Mouse (Mus musculus) heart, adult 2 months (tissue): Measurements from ENCODE around the gene Camkmt. TPM values are rescaled to one million over a fixed set of nuclear protein-coding genes. Genes with fewer than 3 reads are reported as not detected.
A peak's percentile ranks its signal among the peaks of the same experiment; 100 is the strongest.

Experiments used
- DNase-seq, 2 experiments: peaks; one replicate each; pipeline ENCODE4 v3.0.0; 2021
- H3K27ac ChIP-seq: fragments of 200-600 bp; 2 replicates; pipeline ENCODE4 v1.8.1; 2022
- H3K27me3 ChIP-seq: fragments of 200-500 bp; 2 replicates; pipeline ENCODE4 v1.6.1; 2012; ENCODE audit warnings: mild to moderate bottlenecking, low read length, inconsistent platforms, mixed read lengths; ENCODE audit not compliant: control insufficient read depth, insufficient read depth
- H3K36me3 ChIP-seq: fragments of 200-500 bp; 2 replicates; pipeline ENCODE4 v1.6.1; 2012; ENCODE audit warnings: low read length, inconsistent platforms; ENCODE audit not compliant: control insufficient read depth, insufficient read depth
- H3K4me1 ChIP-seq: fragments of 200-500 bp; 2 replicates; pipeline ENCODE4 v1.6.1; 2011; ENCODE audit warnings: low read length; ENCODE audit not compliant: control insufficient read depth, insufficient read depth
- H3K4me3 ChIP-seq: fragments of 200-600 bp; 2 replicates; pipeline ENCODE4 v1.8.1; 2022
- H3K79me2 ChIP-seq: fragments of 200-500 bp; replicated peaks from 2 replicates; pipeline ENCODE4 v1.6.1; 2012; ENCODE audit warnings: mild to moderate bottlenecking, inconsistent platforms, low read length, moderate library complexity, mixed read lengths; ENCODE audit not compliant: control insufficient read depth, insufficient read depth
- H3K9ac ChIP-seq: fragments of 200-500 bp; 2 replicates; pipeline ENCODE4 v1.6.1; 2012; ENCODE audit warnings: low read depth, mild to moderate bottlenecking, control low read depth, inconsistent platforms, low read length, mixed read lengths
- CTCF ChIP-seq: fragments of 200-600 bp; IDR thresholded peaks from 2 replicates; pipeline ENCODE4 v1.8.1; 2022; ENCODE audit warnings: antibody characterized with exemption, mild to moderate bottlenecking, moderate library complexity
- EP300 ChIP-seq: fragments of 200-500 bp; IDR thresholded peaks from 2 replicates; pipeline ENCODE4 v1.6.1; 2011; ENCODE audit warnings: low read depth, low read length, control low read depth; ENCODE audit not compliant: insufficient read depth
- POLR2A ChIP-seq: fragments of 200-500 bp; IDR thresholded peaks from 2 replicates; pipeline ENCODE4 v1.6.1; 2011; ENCODE audit warnings: mild to moderate bottlenecking, low read depth, low read length, control low read depth; ENCODE audit not compliant: insufficient read depth
- WGBS: fragments of 180-500 bp; shearing (Covaris S2); methylation state at CpG from one replicate; pipeline ENCODE4 v1.1.7; 2018; 5-methylcytosine and 5-hydroxymethylcytosine counted together
- intact Hi-C: fragments of 180-260 bp; cut with DNase I; formaldehyde crosslinking; loops from one replicate; pipeline ENCODE4 v1.15.1; 2025
- long read RNA-seq: library from polyadenylated mRNA; stranded (forward); transcript quantifications from one replicate; pipeline ENCODE4 v2.0.0, GENCODE M21; 2021
- polyA plus RNA-seq: library from polyadenylated mRNA; depleted of rRNA; stranded (reverse); fragments of >200 nt; gene quantifications from 2 replicates; pipeline ENCODE4 v1.2.3, GENCODE M21; 2012; rRNA removed
- total RNA-seq, 2 experiments: library from RNA; stranded (reverse); gene quantifications; 2 replicates each; pipeline ENCODE4 v1.2.3; 2021

The Camkmt gene
- total RNA-seq = 1 to 10 TPM; 3.5 to 4.2 TPM
- 1.1 and 1.2 TPM in 2 replicates for polyA plus RNA-seq
- long read RNA-seq, partial matches to known transcripts = 0 of 2 reads
- long read RNA-seq, other reads (novel, unspliced or antisense) = 2 of 2 reads

DNA sequence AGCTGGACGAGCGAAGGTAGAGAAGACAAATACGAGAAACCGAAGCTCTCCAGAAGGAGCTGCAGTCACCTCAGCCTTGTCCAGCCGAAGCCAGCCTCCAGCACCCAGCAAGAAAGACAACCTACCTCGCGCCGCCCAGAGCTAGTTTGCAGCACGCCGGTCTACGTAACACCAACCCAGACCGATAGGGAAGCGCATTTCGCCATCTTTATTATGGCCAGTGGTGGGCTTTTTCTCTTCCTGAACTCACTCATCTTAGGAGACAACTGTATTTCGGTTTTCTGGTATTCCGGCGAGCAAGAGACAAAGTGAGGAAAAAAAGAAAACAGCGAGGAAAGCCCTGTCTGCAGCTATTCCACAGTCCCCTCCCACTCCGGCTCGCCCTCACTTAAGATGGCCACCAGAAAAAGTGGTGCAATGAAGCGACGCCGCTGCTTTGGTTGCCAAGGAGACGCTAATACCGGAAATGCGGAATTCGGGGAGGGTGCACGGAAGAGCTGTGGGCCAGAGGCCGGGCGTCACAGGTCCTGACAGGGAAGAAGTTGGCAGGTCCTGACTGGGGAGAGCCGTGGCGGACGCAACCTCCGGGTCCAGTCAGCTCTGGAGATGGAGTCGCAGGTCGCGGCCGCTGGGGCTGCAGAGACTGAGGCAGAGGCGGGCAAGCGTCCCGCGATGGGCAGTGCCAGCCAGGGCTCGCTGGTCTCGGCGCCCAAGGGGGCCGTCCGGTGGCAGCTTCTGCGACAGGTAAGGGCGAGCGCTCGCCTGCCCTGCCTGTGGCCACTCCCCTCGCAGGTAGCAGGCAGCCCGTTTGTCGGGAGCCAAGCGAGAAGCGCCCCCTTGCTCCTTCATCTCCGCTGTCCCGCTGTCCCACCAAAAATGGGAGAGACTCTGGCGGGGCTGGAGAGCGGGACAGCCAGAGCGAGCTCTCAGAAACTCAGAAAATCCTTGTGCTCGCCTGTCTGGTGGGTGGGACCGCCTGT is at the start of gene Camkmt, which contains the start of gene Prepl:
Gene Camkmt, plus strand, starts transcription at position 433 of the 980 bp plus-strand sequence.
Gene Prepl, minus strand, starts transcription at position 122 of the 980 bp plus-strand sequence.
- TF ChIP-seq EP300 = peak; percentile 59; the same call in 1 of the 2 replicates
- TF ChIP-seq CTCF = peak; percentile 35
- TF ChIP-seq POLR2A = peak; percentile 83
- under 1% methylated on average over 63 of the region's 63 CpGs for WGBS
- Histone ChIP-seq H3K79me2 (no peaks in the 10 kb centered on the region), H3K4me3 (peak within 1 kb of the TSS; percentile 88), H3K27ac (peak within 1 kb of the TSS; percentile 75), H3K4me1 (peaks cover 1% of the 10 kb centered on the region; the same call in 1 of the 2 replicates), H3K27me3 (no peaks in the 10 kb centered on the region), H3K9ac (peak within 1 kb of the TSS; percentile 84), H3K36me3 (peaks cover 3% of the 10 kb centered on the region)
- peak; percentile 96 for DNase-seq
- intact Hi-C loops = loop anchor here (5.0 kb wide), 3 partner anchors 133 to 298 kb away; partner anchors contain the start of genes Lrpprc and Ppm1b

DNA sequence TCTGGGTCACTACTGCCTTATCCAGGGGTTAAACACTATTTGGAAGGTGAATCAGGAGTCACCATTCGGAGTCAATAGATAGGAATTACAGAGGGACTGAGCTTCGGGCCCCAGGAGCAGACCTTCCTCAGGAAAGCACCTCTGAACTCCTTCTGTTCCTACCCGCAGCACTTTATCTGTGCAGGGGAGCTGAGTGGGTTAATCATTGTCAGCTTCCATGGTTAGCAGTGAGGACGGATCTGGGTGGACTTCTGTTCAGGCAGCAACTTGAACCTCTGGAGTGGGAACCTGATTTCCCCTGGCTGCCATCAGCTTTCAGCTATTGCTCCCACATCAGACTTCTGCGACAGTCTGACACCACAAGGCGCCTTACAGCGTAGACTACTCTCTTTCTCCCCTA is 49.4 kb upstream of the Camkmt start:
- intact Hi-C loops = no loop called here
- 72% methylated on average over 7 of the region's 7 CpGs for WGBS
- Histone ChIP-seq H3K9ac (no peak overlapping the region), H3K27ac (no peak overlapping the region), H3K27me3 (no peaks in the 10 kb centered on the region), H3K4me3 (no peak overlapping the region), H3K79me2 (no peaks in the 10 kb centered on the region), H3K36me3 (no peaks in the 10 kb centered on the region), H3K4me1 (no peaks in the 10 kb centered on the region)
- TF ChIP-seq CTCF (no peak), EP300 (no peak), POLR2A (no peak)
- DNase-seq = no peak

DNA sequence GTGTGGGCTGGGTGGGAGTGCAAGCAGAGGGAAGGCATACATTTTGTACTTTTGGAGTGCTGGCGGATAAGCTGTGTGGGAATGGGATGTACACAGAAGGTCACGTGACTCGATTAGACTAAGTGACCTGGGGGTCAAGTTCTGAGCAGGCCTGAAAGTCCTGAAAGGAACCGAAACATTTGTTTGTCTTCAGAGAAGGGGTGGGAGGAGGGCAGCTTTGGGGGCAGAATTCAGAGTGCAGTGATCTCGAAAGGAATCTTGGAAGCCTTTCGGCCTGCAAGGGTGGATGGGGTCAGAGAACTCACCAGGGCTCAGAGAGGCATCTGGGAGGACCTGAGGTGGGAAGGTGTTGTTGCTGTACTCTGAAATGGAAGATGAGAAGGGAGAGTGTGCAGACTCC is 47.9 kb upstream of the Camkmt start:
- Histone ChIP-seq H3K27me3 (no peaks in the 10 kb centered on the region), H3K27ac (no peak overlapping the region), H3K9ac (no peak overlapping the region), H3K79me2 (no peaks in the 10 kb centered on the region), H3K4me1 (no peaks in the 10 kb centered on the region), H3K36me3 (no peaks in the 10 kb centered on the region), H3K4me3 (no peak overlapping the region)
- intact Hi-C loops = no loop called here
- DNase-seq = no peak
- 81% methylated on average over 6 of the region's 6 CpGs for WGBS
- no peak for TF ChIP-seq CTCF

DNA sequence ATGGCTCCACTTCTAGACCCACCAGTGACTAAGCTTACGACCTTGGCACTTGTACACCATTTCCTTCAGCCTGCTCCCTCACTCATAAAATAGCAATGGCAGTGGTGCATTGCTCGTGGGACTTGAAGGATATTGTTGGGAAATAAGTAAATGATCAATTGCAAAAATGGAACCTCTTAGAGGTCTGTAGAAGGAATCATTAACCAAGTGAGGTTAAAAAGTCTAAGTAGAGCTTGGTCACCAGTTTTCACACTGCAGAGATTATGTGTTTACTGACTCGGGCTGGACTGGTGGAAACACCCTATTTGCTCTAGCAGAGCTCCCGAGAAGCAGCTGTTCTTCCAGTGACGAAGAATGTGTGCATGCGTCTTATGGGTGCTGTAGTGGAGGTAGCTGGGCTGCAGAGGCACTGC is 46.9 kb upstream of the Camkmt start:
- Histone ChIP-seq H3K27me3 (no peaks in the 10 kb centered on the region), H3K36me3 (no peaks in the 10 kb centered on the region), H3K4me3 (no peak overlapping the region), H3K27ac (no peak overlapping the region), H3K4me1 (no peaks in the 10 kb centered on the region), H3K79me2 (no peaks in the 10 kb centered on the region), H3K9ac (no peak overlapping the region)
- WGBS = 81% methylated on average over 6 of the region's 6 CpGs
- no peak for DNase-seq
- intact Hi-C loops = no loop called here
- no peak for TF ChIP-seq POLR2A
- no peak for TF ChIP-seq CTCF
- TF ChIP-seq EP300 = no peak

DNA sequence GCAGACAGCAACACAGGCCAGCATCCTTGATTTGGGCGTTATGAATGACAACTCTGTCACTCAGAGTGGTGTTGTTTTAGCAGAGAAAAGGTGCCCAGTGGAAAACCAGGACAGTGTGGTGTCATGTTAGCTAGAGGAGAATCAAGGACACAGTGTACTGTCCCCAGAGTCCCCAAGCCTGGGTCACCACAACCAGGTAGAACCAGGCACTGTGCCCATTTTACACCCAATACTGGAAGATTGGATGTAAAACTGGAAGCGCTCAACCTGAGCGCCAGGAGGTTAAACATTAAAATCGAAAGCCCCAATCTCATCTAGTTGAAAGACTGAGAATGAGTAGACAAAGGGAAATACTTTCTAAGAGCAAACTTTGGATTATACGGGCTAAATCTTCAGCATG is 45.9 kb upstream of the Camkmt start:
- Histone ChIP-seq H3K36me3 (no peaks in the 10 kb centered on the region), H3K4me1 (no peaks in the 10 kb centered on the region), H3K4me3 (no peak overlapping the region), H3K27ac (no peak overlapping the region), H3K9ac (no peak overlapping the region), H3K27me3 (no peaks in the 10 kb centered on the region), H3K79me2 (no peaks in the 10 kb centered on the region)
- no peak for TF ChIP-seq CTCF
- no peak for TF ChIP-seq POLR2A
- no peak for TF ChIP-seq EP300
- intact Hi-C loops = no loop called here
- DNase-seq = no peak
- WGBS = 91% methylated on average over 5 of the region's 5 CpGs

DNA sequence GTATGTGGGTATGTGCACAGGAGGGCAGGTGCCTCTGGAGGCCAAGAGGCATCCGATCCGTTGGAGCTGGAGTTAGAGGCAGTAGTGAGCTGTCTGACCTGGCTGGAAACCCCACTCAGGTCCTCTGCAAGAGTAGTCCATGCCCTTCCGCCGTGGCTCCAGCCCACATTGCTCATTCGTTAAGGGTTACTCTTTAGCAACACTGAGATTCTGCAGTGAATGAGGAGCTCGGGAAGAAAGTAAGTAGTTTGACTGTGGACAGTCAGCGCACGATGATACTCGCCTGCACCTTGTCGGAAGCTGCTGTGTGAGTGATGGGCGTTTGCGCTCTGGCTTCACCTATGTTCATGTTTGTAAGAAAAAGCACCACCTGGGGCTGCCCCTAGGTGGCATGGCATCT is 45.2 kb upstream of the Camkmt start:
- Histone ChIP-seq H3K79me2 (no peaks in the 10 kb centered on the region), H3K36me3 (no peaks in the 10 kb centered on the region), H3K27ac (no peak overlapping the region), H3K4me3 (no peak overlapping the region), H3K4me1 (no peaks in the 10 kb centered on the region), H3K27me3 (no peaks in the 10 kb centered on the region), H3K9ac (no peak overlapping the region)
- WGBS = 84% methylated on average over 12 of the region's 12 CpGs
- DNase-seq = no peak
- TF ChIP-seq CTCF = peak; percentile 30
- TF ChIP-seq POLR2A = no peak
- TF ChIP-seq EP300 = no peak
- intact Hi-C loops = no loop called here
